Mouse (Mus musculus): ENCODE measurements around the gene Dglucy.

DNA sequence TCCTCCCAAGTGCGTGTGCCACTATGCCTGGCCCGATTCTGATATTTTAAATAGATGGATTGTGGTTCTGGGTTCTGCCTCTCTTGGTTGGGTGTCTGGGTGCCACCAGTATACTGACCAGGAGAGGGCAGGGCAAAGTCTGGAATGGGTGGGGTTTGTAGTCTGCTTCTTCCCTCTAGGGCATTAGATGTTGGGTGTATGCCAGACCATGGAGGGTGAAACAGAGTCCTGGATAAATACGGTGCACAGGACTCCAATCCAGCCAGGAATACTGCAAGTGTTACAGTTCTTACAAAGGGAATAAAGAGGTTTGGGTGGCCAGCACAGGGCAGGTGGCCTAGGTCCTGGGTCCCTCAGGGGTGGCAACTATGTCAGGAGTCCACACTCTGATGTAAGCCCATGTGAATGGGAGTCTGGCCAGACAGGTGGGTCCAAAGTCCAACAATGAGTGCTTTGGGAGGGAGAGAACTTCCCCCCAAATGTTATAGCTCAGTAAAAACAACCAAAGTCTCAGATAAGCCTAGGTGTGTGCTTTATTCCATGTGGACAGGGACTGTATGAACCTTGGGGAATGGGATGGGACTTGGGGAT, 84.1 kb downstream of the Dglucy start:
- TF ChIP-seq MAFK (IDR thresholded peaks at IDR 0.05; ENCODE audit: insufficient read depth, low read depth, low read length) (no peak), ZNF384 (IDR thresholded peaks at IDR 0.05; ENCODE audit: low read depth, low read length) (no peak)
